Mouse (Mus musculus): ENCODE results near the gene Ceacam1. TPM values are rescaled to one million over a fixed set of nuclear protein-coding genes. Genes with fewer than 3 reads are reported as not detected.

Ceacam1 gene
- total and polyA plus RNA-seq, 2 experiments from 2014 or later = 0.93 to 1.2 TPM

- Histone ChIP-seq H3K36me3 (ENCODE audit: insufficient read depth, low read length) (no peaks in the 10 kb centered on the region), H3K4me1 (ENCODE audit: insufficient read depth, low read length) (no peaks in the 10 kb centered on the region), H3K4me3 (ENCODE audit: low read length) (no peak overlapping the region), H3K27ac (no peak overlapping the region), H3K27me3 (ENCODE audit: insufficient read depth, low read length) (no peaks in the 10 kb centered on the region), H3K9ac (replicated peaks; ENCODE audit: low read length) (no peak overlapping the region), H3K9me3 (ENCODE audit: low read length) (no peaks in the 10 kb centered on the region), H3K4me2 (ENCODE audit: low read depth, low read length) (no peak overlapping the region)
- no peak for DNase-seq (ENCODE audit: low spot score)
- WGBS = 86% methylated on average over 9 of the region's 9 CpGs
- TF ChIP-seq CTCF (IDR thresholded peaks at IDR 0.05; ENCODE audit: low read depth) = no peak
- no peak for ATAC-seq
These were observed 37.2 kb downstream of the Ceacam1 start for GRCm38 (mm10) chr7:25439978-25440815.

- no peaks in the 10 kb centered on the region for H3K36me3 ChIP-seq (ENCODE audit: insufficient read depth, low read length)
- no peak overlapping the region for H3K9ac ChIP-seq (replicated peaks; ENCODE audit: low read length)
- TF ChIP-seq CTCF (IDR thresholded peaks at IDR 0.05; ENCODE audit: low read depth) = no peak
- H3K27ac ChIP-seq = no peak overlapping the region
- no peak overlapping the region for H3K4me3 ChIP-seq (ENCODE audit: low read length)
- no peaks in the 10 kb centered on the region for H3K9me3 ChIP-seq (ENCODE audit: low read length)
- H3K4me2 ChIP-seq (ENCODE audit: low read depth, low read length) = no peak overlapping the region
- ATAC-seq = no peak
- WGBS = 80% methylated on average over 8 of the region's 8 CpGs
- no peak for DNase-seq (ENCODE audit: low spot score)
- H3K27me3 ChIP-seq (ENCODE audit: insufficient read depth, low read length) = no peaks in the 10 kb centered on the region
- peaks cover 4% of the 10 kb centered on the region; the same call in 1 of the 2 replicates for H3K4me1 ChIP-seq (ENCODE audit: insufficient read depth, low read length)
These were observed 38.1 kb downstream of the Ceacam1 start for GRCm38 (mm10) chr7:25439124-25439822.

- no peak overlapping the region for H3K4me2 ChIP-seq (ENCODE audit: low read depth, low read length)
- DNase-seq (ENCODE audit: low spot score) (no peak), ATAC-seq (no peak)
- H3K4me1 ChIP-seq (ENCODE audit: insufficient read depth, low read length) = peaks cover 6% of the 10 kb centered on the region; the same call in 1 of the 2 replicates
- H3K9ac ChIP-seq (replicated peaks; ENCODE audit: low read length) = no peak overlapping the region
- H3K9me3 ChIP-seq (ENCODE audit: low read length) = no peaks in the 10 kb centered on the region
- no peak overlapping the region for H3K4me3 ChIP-seq (ENCODE audit: low read length)
- no peaks in the 10 kb centered on the region for H3K36me3 ChIP-seq (ENCODE audit: insufficient read depth, low read length)
- TF ChIP-seq CTCF (IDR thresholded peaks at IDR 0.05; ENCODE audit: low read depth) = no peak
- no peaks in the 10 kb centered on the region for H3K27me3 ChIP-seq (ENCODE audit: insufficient read depth, low read length)
- no peak overlapping the region for H3K27ac ChIP-seq
- WGBS = 91% methylated on average over 2 of the region's 2 CpGs
These were observed 40.7 kb downstream of the Ceacam1 start for GRCm38 (mm10) chr7:25436704-25437103.

GRCm38 (mm10) chr7:25436226-25436625, 41.2 kb downstream of the Ceacam1 start:
- 85% methylated on average over 6 of the region's 6 CpGs for WGBS
- H3K4me1 ChIP-seq (ENCODE audit: insufficient read depth, low read length) = peaks cover 6% of the 10 kb centered on the region; the same call in 1 of the 2 replicates
- no peak overlapping the region for H3K4me2 ChIP-seq (ENCODE audit: low read depth, low read length)
- no peak for ATAC-seq
- no peak overlapping the region for H3K9ac ChIP-seq (replicated peaks; ENCODE audit: low read length)
- no peaks in the 10 kb centered on the region for H3K9me3 ChIP-seq (ENCODE audit: low read length)
- DNase-seq (ENCODE audit: low spot score) = no peak
- TF ChIP-seq CTCF (IDR thresholded peaks at IDR 0.05; ENCODE audit: low read depth) = no peak
- no peaks in the 10 kb centered on the region for H3K36me3 ChIP-seq (ENCODE audit: insufficient read depth, low read length)
- no peaks in the 10 kb centered on the region for H3K27me3 ChIP-seq (ENCODE audit: insufficient read depth, low read length)
- H3K27ac ChIP-seq = no peak overlapping the region
- H3K4me3 ChIP-seq (ENCODE audit: low read length) = no peak overlapping the region

GRCm38 (mm10) chr7:25435546-25435851, 41.9 kb downstream of the Ceacam1 start:
- Histone ChIP-seq H3K27me3 (ENCODE audit: insufficient read depth, low read length) (no peaks in the 10 kb centered on the region), H3K27ac (no peak overlapping the region), H3K4me1 (ENCODE audit: insufficient read depth, low read length) (peaks cover 6% of the 10 kb centered on the region; the same call in 1 of the 2 replicates), H3K4me2 (ENCODE audit: low read depth, low read length) (no peak overlapping the region), H3K36me3 (ENCODE audit: insufficient read depth, low read length) (no peaks in the 10 kb centered on the region), H3K4me3 (ENCODE audit: low read length) (no peak overlapping the region), H3K9ac (replicated peaks; ENCODE audit: low read length) (no peak overlapping the region), H3K9me3 (ENCODE audit: low read length) (no peaks in the 10 kb centered on the region)
- ATAC-seq (no peak), DNase-seq (ENCODE audit: low spot score) (no peak)
- TF ChIP-seq CTCF (IDR thresholded peaks at IDR 0.05; ENCODE audit: low read depth) = no peak
- 84% methylated on average over 2 of the region's 2 CpGs for WGBS

GRCm38 (mm10) chr7:25434654-25435545, 42.5 kb downstream of the Ceacam1 start:
- Histone ChIP-seq H3K36me3 (ENCODE audit: insufficient read depth, low read length) (no peaks in the 10 kb centered on the region), H3K27me3 (ENCODE audit: insufficient read depth, low read length) (no peaks in the 10 kb centered on the region), H3K4me3 (ENCODE audit: low read length) (no peak overlapping the region), H3K4me1 (ENCODE audit: insufficient read depth, low read length) (peaks cover 6% of the 10 kb centered on the region; the same call in 1 of the 2 replicates), H3K4me2 (ENCODE audit: low read depth, low read length) (no peak overlapping the region), H3K9me3 (ENCODE audit: low read length) (no peaks in the 10 kb centered on the region), H3K27ac (no peak overlapping the region), H3K9ac (replicated peaks; ENCODE audit: low read length) (no peak overlapping the region)
- no peak for TF ChIP-seq CTCF (IDR thresholded peaks at IDR 0.05; ENCODE audit: low read depth)
- ATAC-seq (no peak), DNase-seq (ENCODE audit: low spot score) (no peak)
- 84% methylated on average over 10 of the region's 10 CpGs for WGBS
